Mouse (Mus musculus) MEL (cell line): ENCODE measurements around the gene Tbx15. TPM values are rescaled to one million over a fixed set of nuclear protein-coding genes. Genes with fewer than 3 reads are reported as not detected.
A peak's percentile ranks its signal among the peaks of the same experiment; 100 is the strongest.

Experiments used
- DNase-seq: peaks from one replicate; pipeline ENCODE4 v3.0.0; 2011; ENCODE audit warnings: low read depth, low spot score
- H3K27ac ChIP-seq: 2 replicates; pipeline ENCODE4 v1.5.1; 2012; ENCODE audit warnings: low read depth, mild to moderate bottlenecking, control low read depth, low read length, moderate library complexity; ENCODE audit not compliant: control insufficient read depth
- H3K27me3 ChIP-seq, 2 experiments: fragments of 150-350 bp in 1 of 2; sonication (generic) in 1 of 2; 2 replicates each; pipeline ENCODE4 v1.6.1; 2012; ENCODE audit warnings: low read length in 2 of 2, mild to moderate bottlenecking in 2 of 2, improper control_type of control experiment in 1 of 2, moderate library complexity in 1 of 2; ENCODE audit not compliant: insufficient read depth in 2 of 2, control insufficient read depth in 1 of 2
- H3K36me3 ChIP-seq, 2 experiments: 2 replicates each; pipeline ENCODE4 v1.6.1; 2012 to 2014; ENCODE audit warnings: low read length in 2 of 2, improper control_type of control experiment in 1 of 2, inconsistent platforms in 1 of 2, mild to moderate bottlenecking in 1 of 2; ENCODE audit not compliant: insufficient read depth in 2 of 2, control insufficient read depth in 1 of 2
- H3K4me1 ChIP-seq, 2 experiments: fragments of 150-350 bp in 1 of 2; sonication (generic) in 1 of 2; 2 replicates each; pipeline ENCODE4 v1.6.1; 2012; ENCODE audit warnings: low read length in 2 of 2, improper control_type of control experiment in 1 of 2, mild to moderate bottlenecking in 1 of 2; ENCODE audit not compliant: insufficient read depth in 2 of 2, control insufficient read depth in 1 of 2
- H3K4me3 ChIP-seq, 2 experiments: fragments of 150-350 bp in 1 of 2; sonication (generic) in 1 of 2; 2 replicates each; pipeline ENCODE4 v1.5.1; 2012; ENCODE audit warnings: low read depth in 2 of 2, low read length in 2 of 2, mild to moderate bottlenecking in 2 of 2, moderate library complexity in 2 of 2, control low read depth in 1 of 2, improper control_type of control experiment in 1 of 2; ENCODE audit not compliant: control insufficient read depth in 1 of 2, insufficient read depth in 1 of 2
- H3K79me2 ChIP-seq: 2 replicates; pipeline ENCODE4 v1.6.1; 2012; ENCODE audit warnings: mild to moderate bottlenecking, low read length, moderate library complexity; ENCODE audit not compliant: control insufficient read depth, poor library complexity, insufficient read depth
- H3K9ac ChIP-seq: 2 replicates; pipeline ENCODE4 v1.6.1; 2012; ENCODE audit warnings: low read depth, mild to moderate bottlenecking, control low read depth, low read length, moderate library complexity; ENCODE audit not compliant: control insufficient read depth, poor library complexity, severe bottlenecking
- H3K9me3 ChIP-seq: fragments of 150-350 bp; sonication (generic); replicated peaks from 2 replicates; pipeline ENCODE4 v1.6.1; 2012; ENCODE audit warnings: mild to moderate bottlenecking, low read length, improper control_type of control experiment, moderate library complexity; ENCODE audit not compliant: insufficient read depth
- EP300 ChIP-seq, 2 experiments: IDR thresholded peaks; 2 replicates each; pipeline ENCODE4 v1.6.1; 2011; ENCODE audit warnings: improper control_type of control experiment in 2 of 2, low read length in 2 of 2, low read depth in 1 of 2, mild to moderate bottlenecking in 1 of 2
- MAFK ChIP-seq: IDR thresholded peaks from 2 replicates; pipeline ENCODE4 v1.6.1; 2011; ENCODE audit warnings: low read depth, mild to moderate bottlenecking, low read length, improper control_type of control experiment, borderline replicate concordance
- NELFE ChIP-seq: IDR thresholded peaks from 2 replicates; pipeline ENCODE4 v1.6.1; 2011; ENCODE audit warnings: low read depth, low read length, improper control_type of control experiment
- NRF1 ChIP-seq: IDR thresholded peaks from 2 replicates; pipeline ENCODE4 v1.6.1; 2014; ENCODE audit warnings: low read depth, mild to moderate bottlenecking, inconsistent platforms, low read length, improper control_type of control experiment, moderate library complexity; ENCODE audit not compliant: poor library complexity, insufficient read depth, severe bottlenecking
- RAD21 ChIP-seq: IDR thresholded peaks from 2 replicates; pipeline ENCODE4 v1.6.1; 2011; ENCODE audit warnings: mild to moderate bottlenecking, low read depth, low read length, improper control_type of control experiment
- SIN3A ChIP-seq: IDR thresholded peaks from 2 replicates; pipeline ENCODE4 v1.6.1; 2012; ENCODE audit warnings: low read length, improper control_type of control experiment, inconsistent platforms
- SMC3 ChIP-seq: IDR thresholded peaks from 2 replicates; pipeline ENCODE4 v1.6.1; 2011; ENCODE audit warnings: low read depth, low read length, improper control_type of control experiment
- USF1 ChIP-seq: IDR thresholded peaks from 2 replicates; pipeline ENCODE4 v1.6.1; 2014; ENCODE audit warnings: low read depth, mild to moderate bottlenecking, inconsistent platforms, low read length, improper control_type of control experiment, moderate library complexity
- ZC3H11A ChIP-seq: IDR thresholded peaks from 2 replicates; pipeline ENCODE4 v1.6.1; 2012; ENCODE audit warnings: low read depth, mild to moderate bottlenecking, inconsistent platforms, low read length, improper control_type of control experiment
- ZKSCAN1 ChIP-seq: IDR thresholded peaks from 2 replicates; pipeline ENCODE4 v1.6.1; 2012; ENCODE audit warnings: low read depth, mild to moderate bottlenecking, inconsistent platforms, low read length, improper control_type of control experiment, moderate library complexity
- polyA plus RNA-seq, 2 experiments: library from polyadenylated mRNA; stranded (reverse) in 1 of 2; unstranded in 1 of 2; fragments of >175 nt in 1 of 2; fragments of >200 nt in 1 of 2; gene quantifications; 2 replicates each; pipeline versions ENCODE4 v1.2.1 to v1.2.4; 2012; ENCODE audit warnings: low replicate concordance in 2 of 2, low read depth in 1 of 2; ENCODE audit not compliant: insufficient read length in 2 of 2, insufficient read depth in 1 of 2, missing spikeins in 1 of 2
- total RNA-seq: library from RNA; depleted of rRNA; stranded (reverse); fragments of 300-350 nt; gene quantifications from 2 replicates; pipeline ENCODE4 v1.2.3, GENCODE M21; 2012

Tbx15 gene
- total and polyA plus RNA-seq, 3 experiments, result 8.9 to 13.0 TPM; not detected in 1

DNA sequence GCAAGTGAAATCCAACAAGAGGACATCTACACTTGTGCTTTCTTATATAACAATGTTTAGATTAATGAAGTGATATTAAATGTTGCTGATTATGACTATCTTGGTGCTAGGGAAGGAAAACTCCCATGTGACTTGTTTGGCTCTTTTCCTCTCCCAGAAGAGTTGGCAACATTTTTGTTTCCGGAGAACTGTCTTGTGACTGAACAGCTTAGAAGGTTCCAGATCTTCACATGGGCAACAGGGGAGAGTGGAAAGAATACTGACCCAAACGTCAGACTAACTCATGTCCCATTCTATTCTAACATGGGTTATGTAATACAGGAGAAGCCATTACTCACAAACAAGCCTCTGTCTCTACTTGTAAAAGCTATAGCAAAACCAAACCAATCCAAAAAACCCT lies 60.7 kb downstream of the Tbx15 start:
- Histone ChIP-seq H3K9ac (no peak overlapping the region), H3K4me1 (no peaks in the 10 kb centered on the region; a peak in 1 of 4 replicates), H3K27ac (no peak overlapping the region), H3K27me3 (no peaks in the 10 kb centered on the region), H3K36me3 (peaks cover 0 to 3% of the 10 kb centered on the region in 2 experiments; a peak in 1 of 4 replicates), H3K9me3 (no peaks in the 10 kb centered on the region), H3K4me3 (no peak overlapping the region), H3K79me2 (no peaks in the 10 kb centered on the region)
- no peak for DNase-seq
- TF ChIP-seq USF1 (no peak), NELFE (no peak), RAD21 (no peak), ZKSCAN1 (no peak)

- H3K9ac ChIP-seq, result no peak overlapping the region
- TF ChIP-seq NRF1, result no peak
- TF ChIP-seq ZC3H11A, result no peak
- TF ChIP-seq EP300 (IDR thresholded peaks at IDR 0.05; ENCODE audit: low read depth in 1 of 2, low read length in 2 of 2), result no peak
- peak; percentile 59 for TF ChIP-seq SIN3A
- no peaks in the 10 kb centered on the region for H3K27me3 ChIP-seq
- no peaks in the 10 kb centered on the region for H3K79me2 ChIP-seq
- no peak overlapping the region for H3K4me3 ChIP-seq
- H3K36me3 ChIP-seq, result no peaks in the 10 kb centered on the region; a peak in 2 of 4 replicates
- no peaks in the 10 kb centered on the region for H3K9me3 ChIP-seq
- no peak overlapping the region for H3K27ac ChIP-seq
- no peaks in the 10 kb centered on the region for H3K4me1 ChIP-seq
- peak; percentile 65 for DNase-seq
Observed at GRCm38 (mm10) chr3:99310877-99311276, 70.7 kb downstream of the Tbx15 start.

- H3K27me3 ChIP-seq, result no peaks in the 10 kb centered on the region
- no peaks in the 10 kb centered on the region; a peak in 2 of 4 replicates for H3K36me3 ChIP-seq
- DNase-seq, result no peak
- H3K4me3 ChIP-seq, result no peak overlapping the region
- no peak overlapping the region for H3K9ac ChIP-seq
- no peaks in the 10 kb centered on the region for H3K4me1 ChIP-seq
- H3K9me3 ChIP-seq, result no peaks in the 10 kb centered on the region
- H3K79me2 ChIP-seq, result no peaks in the 10 kb centered on the region
- no peak overlapping the region for H3K27ac ChIP-seq
- TF ChIP-seq EP300 (IDR thresholded peaks at IDR 0.05; ENCODE audit: low read depth in 1 of 2, low read length in 2 of 2) (no peak), USF1 (no peak), MAFK (no peak), RAD21 (no peak), SMC3 (no peak), NRF1 (no peak)
- TF ChIP-seq, all 39 proteins: peak for 0
Observed at GRCm38 (mm10) chr3:99311943-99312635, 71.9 kb downstream of the Tbx15 start.
